In genomic region chr17:45312510-45313266, GRCm38 (mm10) we compare ENCODE assay signal across 8 mouse cellular contexts.
DNase-seq lines count a peak whose midpoint lies in the region; ATAC-seq and TF ChIP-seq lines count a peak whose summit lies in the region.

No protein-coding gene starts in this region.

- DNase-seq in frontal cortex, postnatal 25 days (ENCODE audit: low spot score in 2 of 2) = no peak
- peak; percentile 70 for DNase-seq in cerebellum, adult 11 months
- peak; percentile 83 for DNase-seq in gastrocnemius, postnatal 25 days
- DNase-seq in kidney, postnatal 4 days = peak; percentile 62 to 74
- peak; percentile 31 for DNase-seq in lung, postnatal 0 days (ENCODE audit: low spot score)
- DNase-seq in urinary bladder, postnatal 36 days (ENCODE audit: low spot score in 2 of 2) = peak; percentile 7 to 60

- no peak for TF ChIP-seq CTCF in lung, postnatal 0 days (IDR thresholded peaks at IDR 0.05)

- H3K36me3 ChIP-seq in lung, postnatal 0 days (ENCODE audit: insufficient read depth, low read length) = no peaks in the 10 kb centered on the region
- H3K36me3 ChIP-seq in liver, embryonic 12.5 days = no peaks in the 10 kb centered on the region

- H3K27ac ChIP-seq in lung, postnatal 0 days (ENCODE audit: low read length) = no peak overlapping the region
- H3K27ac ChIP-seq in liver, embryonic 12.5 days = no peak overlapping the region

- WGBS in lung, postnatal 0 days = 55% methylated on average over 5 of the region's 5 CpGs
- WGBS in liver, embryonic 12.5 days (ENCODE audit: insufficient replicate concordance) = 43% methylated on average over 5 of the region's 5 CpGs

- H3K4me2 ChIP-seq in lung, postnatal 0 days (replicated peaks; ENCODE audit: low read depth, low read length) = no peak overlapping the region
- H3K4me2 ChIP-seq in liver, embryonic 12.5 days = no peak overlapping the region

- TF ChIP-seq EP300 in lung, postnatal 0 days (IDR thresholded peaks at IDR 0.05) = no peak

- H3K27me3 ChIP-seq in lung, postnatal 0 days (replicated peaks; ENCODE audit: insufficient read depth, low read length) = no peaks in the 10 kb centered on the region
- no peaks in the 10 kb centered on the region for H3K27me3 ChIP-seq in liver, embryonic 12.5 days (replicated peaks)

- H3K4me3 ChIP-seq in lung, postnatal 0 days (ENCODE audit: low read depth, low read length) = no peak overlapping the region
- H3K4me3 ChIP-seq in liver, embryonic 12.5 days = no peak overlapping the region

- no peak overlapping the region for H3K9ac ChIP-seq in lung, postnatal 0 days (replicated peaks; ENCODE audit: low read depth)
- H3K9ac ChIP-seq in liver, embryonic 12.5 days = no peak overlapping the region

- H3K4me1 ChIP-seq in lung, postnatal 0 days (ENCODE audit: insufficient read depth, low read depth, low read length) = no peaks in the 10 kb centered on the region
- no peaks in the 10 kb centered on the region for H3K4me1 ChIP-seq in liver, embryonic 12.5 days

- no peaks in the 10 kb centered on the region for H3K9me3 ChIP-seq in lung, postnatal 0 days (ENCODE audit: low read length)
- 0 out of 2 replicates have a peak, but pooled peaks cover 3% of the 10 kb centered on the region for H3K9me3 ChIP-seq in liver, embryonic 12.5 days (replicated peaks)

- peak; percentile 83 for ATAC-seq in frontal cortex, adult (ENCODE audit: low TSS enrichment)
- ATAC-seq in lung, postnatal 0 days = peak; percentile 61
- ATAC-seq in liver, embryonic 12.5 days = no peak

Comparison
In these comparisons a context has a peak if more than half of its experiments do, and no peak if none do; other contexts are left out.
1. DNase-seq: peak in cerebellum, adult 11 months (single experiment), gastrocnemius, postnatal 25 days (single experiment), kidney, postnatal 4 days (2 of 2), lung, postnatal 0 days (single experiment) and urinary bladder, postnatal 36 days (2 of 2); none in frontal cortex, postnatal 25 days (0 of 2).